Mouse (Mus musculus) c-Kit-positive CD71-positive TER-119-positive erythroid progenitor cells, embryonic 14.5 days (primary cell): ENCODE measurements around the gene Cdk2ap1.
"Not testable (repeated sequence)": the region's sequence is repeated elsewhere in the genome, so short reads cannot be mapped to it uniquely, and the experiment has no call there.

Experiments
- DNase-seq: peaks from one replicate; pipeline ENCODE4 v3.0.0-alpha.2; 2013; ENCODE audit warnings: low spot score

The Cdk2ap1 gene

GRCm38 (mm10) chr5:124351111-124351560 lies 11.7 kb downstream of the Cdk2ap1 start:
- DNase-seq, result no peak

GRCm38 (mm10) chr5:124350350-124350749 lies 12.5 kb downstream of the Cdk2ap1 start:
- no peak for DNase-seq

GRCm38 (mm10) chr5:124349196-124349595 lies 13.7 kb downstream of the Cdk2ap1 start:
- DNase-seq, result no peak

GRCm38 (mm10) chr5:124342897-124343296 lies 20.0 kb downstream of the Cdk2ap1 start:
- DNase-seq, result no peak

- DNase-seq, result not testable (repeated sequence)
These were observed 21.0 kb downstream of the Cdk2ap1 start for GRCm38 (mm10) chr5:124341753-124342339.

GRCm38 (mm10) chr5:124338791-124339190 lies 24.1 kb downstream of the Cdk2ap1 start:
- DNase-seq, result no peak

GRCm38 (mm10) chr5:124337909-124338308 lies 25.0 kb downstream of the Cdk2ap1 start:
- DNase-seq, result no peak

- no peak for DNase-seq
These were observed 25.8 kb downstream of the Cdk2ap1 start for GRCm38 (mm10) chr5:124337103-124337502.

GRCm38 (mm10) chr5:124334392-124334791 lies 28.5 kb downstream of the Cdk2ap1 start:
- no peak for DNase-seq

GRCm38 (mm10) chr5:124330086-124330485 lies 32.8 kb downstream of the Cdk2ap1 start:
- DNase-seq, result no peak

- DNase-seq, result peak; percentile 100
These were observed 35.1 kb downstream of the Cdk2ap1 start, which contains the start of the genes Mphosph9 and 2810006K23Rik for GRCm38 (mm10) chr5:124327510-124328364. Gene Mphosph9 (minus strand): TSS chr5:124327972. Gene 2810006K23Rik (plus strand): TSS chr5:124328089.

GRCm38 (mm10) chr5:124326829-124327228 lies 36.1 kb downstream of the Cdk2ap1 start:
- DNase-seq, result no peak

GRCm38 (mm10) chr5:124317648-124318047 lies 45.2 kb downstream of the Cdk2ap1 start:
- DNase-seq, result peak; percentile 22

- DNase-seq, result no peak
These were observed 46.9 kb downstream of the Cdk2ap1 start for GRCm38 (mm10) chr5:124315941-124316340.

GRCm38 (mm10) chr5:124315498-124315897 lies 47.4 kb downstream of the Cdk2ap1 start:
- DNase-seq, result no peak

GRCm38 (mm10) chr5:124310091-124310490 lies 52.8 kb downstream of the Cdk2ap1 start:
- DNase-seq, result no peak

GRCm38 (mm10) chr5:124309155-124309554 lies 53.7 kb downstream of the Cdk2ap1 start:
- DNase-seq, result no peak

- DNase-seq, result not testable (repeated sequence)
These were observed 60.0 kb downstream of the Cdk2ap1 start for GRCm38 (mm10) chr5:124302853-124303252.

- no peak for DNase-seq
These were observed 62.8 kb downstream of the Cdk2ap1 start for GRCm38 (mm10) chr5:124300132-124300531.

- peak; percentile 32 for DNase-seq
These were observed 63.6 kb downstream of the Cdk2ap1 start for GRCm38 (mm10) chr5:124299307-124299706.

- DNase-seq, result no peak
These were observed 66.4 kb downstream of the Cdk2ap1 start for GRCm38 (mm10) chr5:124296475-124296874.
